Mouse (Mus musculus): ENCODE results near the gene Ccdc107.
"Not testable (repeated sequence)": the region's sequence is repeated elsewhere in the genome, so short reads cannot be mapped to it uniquely, and the experiment has no call there.

The Ccdc107 gene

DNA sequence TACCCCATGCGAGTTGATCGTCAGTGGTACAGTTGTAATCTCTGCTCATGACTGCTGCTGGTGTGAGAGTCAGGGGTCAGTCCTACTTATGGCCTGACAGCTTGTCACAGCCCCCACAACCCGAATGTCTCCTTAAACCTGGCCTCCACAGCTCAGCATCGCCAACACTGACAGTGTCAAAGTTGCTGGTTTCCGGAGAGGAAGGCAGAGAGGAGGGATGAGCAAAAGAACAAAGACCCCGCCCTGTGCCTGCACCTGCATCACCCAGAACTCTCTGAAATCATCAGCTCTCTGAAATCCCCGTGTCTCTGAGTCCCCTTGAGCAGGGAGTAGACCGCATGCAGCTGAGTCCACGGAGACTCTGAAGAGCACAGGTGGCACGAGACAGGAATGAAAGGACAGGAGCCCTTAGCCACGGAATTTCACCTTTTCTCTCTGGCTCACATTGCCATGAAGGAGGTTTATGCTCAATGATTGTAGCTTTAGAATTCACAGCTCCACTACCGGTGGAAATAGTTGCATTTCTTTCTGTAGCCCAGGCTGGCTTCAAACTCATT is 9.1 kb upstream of the Ccdc107 start, which contains the start of gene Sit1:
Gene Sit1 (minus strand): TSS at position 200 of the 557 bp plus-strand sequence.
- DNase-seq (ENCODE audit: extremely low read depth, low read depth, low spot score) = no peak

DNA sequence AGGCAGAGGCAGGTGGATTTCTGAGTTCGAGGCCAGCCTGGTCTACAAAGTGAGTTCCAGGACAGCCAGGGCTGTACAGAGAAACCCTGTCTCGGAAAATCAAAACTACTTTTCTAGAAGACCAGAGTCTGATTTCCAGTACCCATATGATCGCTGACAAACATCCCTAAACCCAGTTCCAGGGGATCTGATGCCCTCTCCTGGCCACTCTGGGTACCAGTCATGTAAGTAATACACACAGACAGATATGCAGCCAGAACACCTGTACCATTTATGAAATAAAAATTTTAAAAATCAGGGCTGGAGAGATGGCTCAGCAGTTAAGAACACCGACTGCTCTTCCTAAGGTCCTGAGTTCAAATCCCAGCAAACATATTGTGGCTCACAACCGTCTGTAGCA is 7.0 kb upstream of the Ccdc107 start:
- not testable (repeated sequence) for DNase-seq (ENCODE audit: extremely low read depth, low read depth, low spot score)

DNA sequence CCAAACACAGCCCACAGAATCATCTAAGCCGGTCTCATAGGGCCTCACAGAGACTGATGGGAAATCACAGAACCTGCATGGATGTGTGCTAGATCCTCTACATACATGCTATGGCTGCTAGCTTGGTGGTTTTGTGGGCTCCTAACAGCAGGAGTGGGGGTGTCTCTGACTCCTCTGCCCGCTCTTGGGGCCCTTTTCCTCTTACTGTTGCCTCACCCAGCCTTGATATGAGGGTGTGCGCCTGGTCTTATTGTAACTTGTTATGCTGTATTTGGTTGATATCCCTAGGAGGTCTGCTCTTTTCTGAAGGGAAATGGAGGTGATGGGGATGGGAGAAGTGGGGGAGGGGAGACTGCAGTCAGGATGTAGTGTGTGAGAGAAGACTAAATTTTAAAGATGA is 3.1 kb upstream of the Ccdc107 start:
- DNase-seq (ENCODE audit: extremely low read depth, low read depth, low spot score) = no peak

DNA sequence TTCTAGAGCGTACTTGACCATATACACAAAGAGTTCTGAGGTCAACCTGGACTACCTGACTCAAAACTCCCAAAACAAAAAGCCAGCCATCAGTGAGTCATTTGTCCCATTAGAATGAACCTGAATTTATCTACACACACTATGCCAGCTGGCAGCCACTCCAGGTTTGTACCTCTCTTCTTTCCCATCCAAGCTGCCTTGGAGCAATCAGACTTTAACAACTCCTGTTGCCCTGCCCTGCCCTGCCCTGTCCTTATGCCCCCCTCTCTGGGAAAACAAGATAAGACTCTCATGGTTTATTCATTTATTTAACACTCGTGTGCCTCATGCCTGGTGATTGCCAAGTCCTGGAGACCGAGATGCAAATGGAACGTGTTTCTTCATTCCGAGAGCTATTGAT is 1.9 kb upstream of the Ccdc107 start:
- DNase-seq (ENCODE audit: extremely low read depth, low read depth, low spot score) = no peak

DNA sequence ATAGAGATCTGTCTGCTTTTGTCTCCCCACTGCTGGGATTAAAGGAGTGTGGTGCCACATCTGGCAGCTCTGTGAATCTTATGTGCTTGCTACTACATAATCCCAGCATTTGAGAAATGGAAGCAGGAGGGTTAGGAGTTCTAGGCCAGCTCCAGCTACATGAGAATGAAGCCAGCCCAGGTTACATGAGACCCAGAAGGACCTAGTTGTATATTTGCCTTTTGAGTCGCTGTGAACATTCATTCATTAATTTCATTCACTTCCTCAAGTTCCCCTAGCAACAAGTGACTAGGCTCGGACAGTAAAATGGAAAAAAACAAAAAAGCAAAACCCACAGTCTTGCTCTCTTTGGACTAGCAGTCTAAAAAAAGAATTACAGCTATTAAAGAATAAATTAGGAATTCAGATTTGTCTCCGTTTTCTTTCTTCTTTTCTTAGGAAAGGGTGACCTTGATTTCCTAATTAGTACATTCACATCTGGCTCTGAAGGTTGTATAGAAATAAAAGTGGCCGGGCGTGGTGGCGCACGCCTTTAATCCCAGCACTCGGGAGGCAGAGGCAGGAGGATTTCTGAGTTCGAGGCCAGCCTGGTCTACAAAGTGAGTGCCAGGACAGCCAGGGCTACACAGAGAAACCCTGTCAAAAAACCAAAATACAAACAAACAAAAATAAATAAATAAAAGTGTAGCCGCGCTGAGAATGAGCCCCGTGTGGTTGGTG is 439 bp upstream of the Ccdc107 start:
- DNase-seq (ENCODE audit: extremely low read depth, low read depth, low spot score) = no peak

DNA sequence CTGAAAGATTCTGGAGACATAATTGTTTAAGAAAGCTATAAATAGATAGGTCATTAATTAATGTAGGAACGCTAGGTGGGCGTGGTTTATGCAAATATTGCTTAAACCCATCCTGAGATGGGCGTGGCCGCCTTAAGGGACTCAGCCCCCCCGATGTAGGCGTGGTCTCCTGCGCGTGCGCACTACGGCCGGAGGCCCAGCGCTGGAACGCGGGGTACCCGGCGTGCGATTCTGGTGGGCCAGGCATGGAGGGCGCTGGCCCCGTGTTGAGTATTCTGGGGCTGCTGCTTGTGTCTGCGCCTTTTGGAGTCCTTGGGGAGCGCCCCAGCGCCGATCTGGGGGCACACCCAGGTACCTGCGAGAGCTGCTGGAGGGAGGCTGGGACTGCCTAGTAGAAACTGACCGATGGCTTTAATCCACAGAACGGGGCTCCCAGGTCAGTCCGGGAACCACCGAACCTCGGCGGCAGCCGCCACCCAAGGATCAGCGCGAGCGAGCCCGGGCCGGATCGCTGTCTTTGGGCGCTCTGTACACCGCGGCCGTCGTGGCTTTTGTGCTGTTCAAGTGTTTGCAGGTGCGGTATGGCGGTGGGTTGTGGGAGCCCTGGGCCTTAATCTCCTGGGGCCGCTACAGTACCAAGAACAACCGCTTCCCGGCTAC is 616 bp downstream of the Ccdc107 start:
- no peak for DNase-seq (ENCODE audit: extremely low read depth, low read depth, low spot score)

DNA sequence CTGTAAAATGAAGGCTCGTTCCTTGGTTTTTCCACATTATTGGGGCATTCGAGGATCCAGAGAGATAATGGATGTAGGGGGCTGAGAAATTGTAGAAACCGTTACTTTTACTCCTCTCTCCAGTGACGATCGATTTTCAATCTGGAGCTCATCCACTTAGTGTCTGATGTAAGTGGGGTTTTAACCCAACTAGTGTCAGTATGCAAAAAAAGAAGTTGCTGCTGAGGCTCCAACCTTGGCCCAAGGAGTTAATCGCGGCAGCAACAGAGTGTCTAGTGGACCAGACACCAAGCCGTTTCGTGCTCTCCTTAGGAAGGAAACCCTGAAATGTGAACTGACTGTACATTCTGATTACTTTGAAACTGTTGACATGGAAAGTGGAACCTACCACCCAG is 1.1 kb downstream of the Ccdc107 start:
- no peak for DNase-seq (ENCODE audit: extremely low read depth, low read depth, low spot score)

DNA sequence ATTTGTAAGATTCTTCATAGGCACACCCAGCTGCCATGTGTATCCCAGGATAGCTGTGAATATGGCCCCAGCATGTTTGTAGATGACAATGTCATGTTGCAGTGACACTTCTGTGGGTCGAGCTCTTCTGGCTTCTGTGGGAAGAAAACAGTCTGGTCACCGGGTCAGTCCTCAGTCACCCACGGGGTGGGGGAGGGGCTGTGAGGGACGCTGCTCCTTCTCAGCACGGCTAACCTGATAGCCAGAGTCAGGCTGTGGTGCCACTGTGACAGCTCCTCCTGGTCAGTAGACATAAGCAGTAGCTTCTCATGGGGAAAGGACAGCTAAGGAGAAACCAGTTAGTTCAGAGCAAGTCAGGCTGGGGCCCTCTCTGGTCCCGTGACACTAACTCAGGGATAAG is 3.9 kb downstream of the Ccdc107 start:
- DNase-seq (ENCODE audit: extremely low read depth, low read depth, low spot score) = no peak

DNA sequence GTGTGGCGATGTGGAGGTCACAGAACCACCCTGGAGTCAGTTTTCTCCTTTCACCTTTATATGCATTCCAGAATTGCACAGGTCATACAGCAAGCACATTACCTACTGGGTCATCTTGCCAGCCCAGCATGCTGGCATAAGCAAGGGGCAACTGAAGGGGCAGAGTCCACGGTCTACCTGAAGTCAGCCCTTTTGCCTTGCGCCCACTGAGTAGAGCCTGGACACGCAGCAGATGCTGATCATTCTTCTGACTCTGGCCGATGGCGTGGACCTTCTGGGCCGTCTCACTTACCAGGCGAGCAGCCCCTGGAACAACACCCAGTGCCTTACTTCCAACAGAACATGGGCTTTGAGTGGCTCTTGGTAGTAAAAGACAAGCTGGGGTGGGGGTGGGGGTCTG is 4.7 kb downstream of the Ccdc107 start:
- DNase-seq (ENCODE audit: extremely low read depth, low read depth, low spot score) = no peak

DNA sequence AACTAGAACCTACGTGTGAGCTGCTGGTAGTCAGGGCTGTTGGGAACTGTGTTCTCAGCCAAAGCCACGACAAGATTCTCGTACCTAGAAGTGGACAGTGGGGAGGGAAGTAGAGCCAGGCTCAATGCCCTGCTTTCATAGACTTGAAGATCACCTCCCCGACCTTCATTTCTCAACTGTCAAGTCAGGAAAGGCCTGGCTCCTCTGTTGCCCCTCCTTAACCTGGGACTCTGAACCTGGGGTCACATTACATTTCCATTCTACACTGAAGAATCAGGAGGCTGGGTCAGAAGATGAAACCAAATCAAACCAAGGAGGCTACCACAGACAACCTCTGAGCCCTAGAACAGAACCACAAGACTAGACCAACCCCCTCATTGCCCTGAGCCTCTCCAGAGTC is 5.2 kb downstream of the Ccdc107 start:
- no peak for DNase-seq (ENCODE audit: extremely low read depth, low read depth, low spot score)

DNA sequence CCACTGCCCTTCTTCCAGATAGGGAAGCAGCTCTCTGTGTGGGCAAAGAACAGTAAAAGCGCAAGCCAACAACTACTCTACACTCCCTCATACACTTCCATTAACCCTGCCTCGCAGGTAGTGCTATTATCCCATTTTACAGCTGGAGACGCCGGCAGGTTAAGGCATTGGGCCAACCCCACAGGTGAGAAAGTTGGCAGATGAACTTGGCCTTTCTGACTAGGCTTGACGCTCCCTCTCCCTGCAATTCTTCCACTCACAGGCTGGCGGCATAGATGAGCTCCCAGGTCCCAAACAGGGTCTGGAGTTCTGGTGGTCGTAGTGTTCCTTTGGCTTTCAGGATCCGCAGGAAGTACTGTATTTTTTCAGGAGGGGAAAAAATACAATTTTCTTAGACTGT is 6.3 kb downstream of the Ccdc107 start:
- DNase-seq (ENCODE audit: extremely low read depth, low read depth, low spot score) = no peak

DNA sequence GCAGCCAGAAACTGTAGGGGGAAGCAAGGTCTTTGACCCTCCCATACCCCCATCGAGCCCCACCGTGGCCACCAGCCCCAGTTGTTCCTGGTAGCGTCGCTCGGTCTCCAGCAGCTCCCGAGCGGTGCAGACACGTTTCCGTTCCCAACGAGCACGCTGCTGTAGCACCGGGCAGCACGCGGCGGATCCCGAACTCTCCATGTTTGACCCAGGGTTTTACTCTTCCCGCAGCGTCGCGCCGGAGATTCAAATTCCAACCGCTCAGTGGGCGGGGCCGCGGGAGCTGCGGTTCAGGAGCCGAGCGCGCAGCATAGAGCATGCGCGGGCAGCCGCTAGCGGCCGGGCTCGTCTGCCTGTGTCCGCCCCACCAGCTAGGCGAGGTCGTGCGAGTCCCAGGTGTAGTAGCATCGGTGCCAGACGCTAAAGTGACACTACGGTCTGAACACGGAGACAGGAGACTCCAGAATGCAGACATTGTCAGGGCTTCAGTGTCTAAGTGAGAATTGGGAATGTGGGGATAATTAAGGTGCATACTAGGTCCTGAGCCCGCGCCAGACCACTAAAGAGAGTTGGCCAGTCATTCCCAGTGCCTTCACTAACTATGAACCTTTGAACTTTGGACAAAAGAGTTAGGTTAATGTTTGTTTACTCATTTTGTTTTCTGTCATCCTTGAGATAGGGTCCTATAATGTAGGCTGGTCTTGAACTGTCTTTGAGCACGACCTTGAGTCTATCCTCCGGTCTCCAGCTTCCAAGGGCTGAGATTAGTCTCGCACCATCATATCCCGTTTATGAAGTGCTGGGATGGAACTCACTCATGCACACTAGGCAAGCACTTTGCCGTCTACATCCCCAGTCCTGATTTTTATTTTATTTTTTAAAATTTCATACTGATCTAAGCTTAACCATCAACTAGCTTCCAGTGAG is 7.0 kb downstream of the Ccdc107 start, which contains the start of gene Arhgef39:
Gene Arhgef39 (minus strand): TSS at position 289 of the 927 bp plus-strand sequence.
- no peak for DNase-seq (ENCODE audit: extremely low read depth, low read depth, low spot score)

DNA sequence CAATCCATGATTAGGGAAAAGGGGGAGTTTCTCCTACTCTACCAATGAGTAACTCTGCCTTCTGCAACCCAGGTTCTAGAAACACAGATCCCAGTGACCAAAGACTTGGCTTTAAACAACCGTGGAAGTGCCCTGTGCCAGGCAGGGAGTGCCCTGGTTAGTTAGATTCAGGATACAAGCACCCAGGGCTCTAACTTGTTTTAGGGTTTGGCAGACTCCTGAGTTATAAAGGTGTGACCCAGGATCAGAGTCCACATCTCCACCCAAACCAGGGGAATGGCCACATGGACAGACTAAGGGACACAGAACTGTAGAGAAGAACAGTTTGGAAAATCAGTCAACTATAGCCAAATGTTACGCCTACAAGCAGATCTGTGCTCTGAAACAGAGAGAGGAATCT is 10.3 kb downstream of the Ccdc107 start:
- no peak for DNase-seq (ENCODE audit: extremely low read depth, low read depth, low spot score)

DNA sequence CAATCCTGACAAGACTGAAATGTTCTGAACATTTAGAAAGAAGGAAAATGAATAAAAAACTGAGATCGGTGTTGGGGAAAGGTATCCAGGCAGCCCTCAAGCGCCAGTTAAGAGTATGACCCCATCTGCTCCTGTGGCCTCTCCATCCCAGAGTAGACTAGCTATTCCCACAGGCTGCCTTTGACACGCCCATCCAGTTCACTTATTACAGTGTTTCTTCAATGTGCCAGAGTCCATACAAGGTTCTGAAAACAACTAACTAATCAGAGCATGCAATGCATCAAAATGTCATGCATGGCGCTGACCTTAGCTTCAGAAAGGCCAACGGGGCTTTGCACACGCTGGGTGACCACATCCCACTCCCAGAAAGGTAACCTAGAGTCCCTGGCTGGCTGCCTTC is 10.8 kb downstream of the Ccdc107 start:
- no peak for DNase-seq (ENCODE audit: extremely low read depth, low read depth, low spot score)

DNA sequence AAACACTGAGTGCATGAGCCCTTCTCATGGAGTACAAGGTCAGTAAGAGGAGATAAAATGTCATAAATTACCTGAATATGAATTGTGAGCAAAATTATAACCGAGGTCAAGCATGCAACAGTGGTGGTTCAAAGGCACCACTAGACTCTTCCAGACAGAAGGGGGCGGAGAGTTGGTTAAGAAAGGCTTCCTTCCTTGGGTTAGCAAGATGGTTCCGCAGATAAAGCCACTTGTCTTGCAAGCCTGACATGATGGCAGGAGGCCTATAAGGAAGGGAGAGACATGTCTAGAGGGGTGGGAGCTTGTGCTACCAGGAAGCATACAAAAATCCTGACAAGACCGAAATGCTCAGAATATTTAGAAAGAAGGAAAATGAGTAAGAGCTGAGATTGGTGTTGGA is 11.6 kb downstream of the Ccdc107 start:
- no peak for DNase-seq (ENCODE audit: extremely low read depth, low read depth, low spot score)

DNA sequence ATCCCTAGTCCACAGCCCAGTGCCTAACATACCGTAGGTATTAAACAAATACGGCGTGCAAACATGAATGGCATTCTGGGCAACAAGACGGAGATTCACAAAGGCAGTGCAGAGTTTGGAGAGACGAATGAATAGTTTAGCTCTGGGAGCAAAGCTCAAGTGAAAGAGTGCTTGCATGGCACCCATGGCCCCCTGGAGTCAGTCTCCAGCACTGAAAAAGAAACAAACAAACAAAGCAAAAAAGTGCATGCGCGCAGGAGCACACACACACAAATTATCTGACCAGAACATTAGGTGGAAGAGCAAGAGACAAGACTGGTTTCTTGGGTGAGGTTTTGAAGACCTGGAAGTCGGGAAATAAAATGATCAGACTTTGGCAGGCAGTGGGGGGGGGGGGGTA is 13.4 kb downstream of the Ccdc107 start:
- DNase-seq (ENCODE audit: extremely low read depth, low read depth, low spot score) = no peak

DNA sequence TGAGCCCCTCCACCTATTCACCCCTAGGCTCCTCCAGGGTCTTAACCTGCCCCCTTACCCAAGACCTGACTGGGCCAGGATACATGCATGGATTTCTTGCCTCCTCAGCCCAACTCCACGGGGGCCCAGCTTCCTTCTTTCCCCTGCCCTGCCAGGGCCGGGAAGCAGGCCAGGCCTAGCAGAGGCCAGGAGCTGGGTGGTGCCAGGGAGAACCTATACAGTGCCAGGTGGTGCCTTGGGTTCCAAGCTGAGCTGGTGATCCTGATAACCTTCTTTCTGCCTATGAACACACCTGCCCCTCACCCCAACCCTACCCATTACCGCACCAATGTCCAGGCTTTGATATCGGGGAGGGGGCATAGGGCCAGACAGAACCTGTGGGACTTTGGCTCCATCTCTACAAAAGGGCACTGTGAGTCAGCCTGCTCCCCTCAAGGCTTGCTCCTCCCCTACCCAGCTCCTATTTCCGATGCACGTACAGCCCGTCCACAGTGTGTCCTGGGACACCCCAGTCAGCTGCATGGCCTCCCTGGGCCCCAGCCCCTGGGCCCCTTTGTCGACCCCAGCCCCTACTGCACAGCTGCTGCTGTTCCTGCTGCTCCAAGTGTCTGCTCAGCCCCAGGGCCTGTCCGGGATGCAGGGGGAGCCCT is 14.0 kb downstream of the Ccdc107 start, which contains the start of gene Car9:
Gene Car9 (plus strand): TSS at position 431 of the 650 bp plus-strand sequence.
- DNase-seq (ENCODE audit: extremely low read depth, low read depth, low spot score) = no peak

DNA sequence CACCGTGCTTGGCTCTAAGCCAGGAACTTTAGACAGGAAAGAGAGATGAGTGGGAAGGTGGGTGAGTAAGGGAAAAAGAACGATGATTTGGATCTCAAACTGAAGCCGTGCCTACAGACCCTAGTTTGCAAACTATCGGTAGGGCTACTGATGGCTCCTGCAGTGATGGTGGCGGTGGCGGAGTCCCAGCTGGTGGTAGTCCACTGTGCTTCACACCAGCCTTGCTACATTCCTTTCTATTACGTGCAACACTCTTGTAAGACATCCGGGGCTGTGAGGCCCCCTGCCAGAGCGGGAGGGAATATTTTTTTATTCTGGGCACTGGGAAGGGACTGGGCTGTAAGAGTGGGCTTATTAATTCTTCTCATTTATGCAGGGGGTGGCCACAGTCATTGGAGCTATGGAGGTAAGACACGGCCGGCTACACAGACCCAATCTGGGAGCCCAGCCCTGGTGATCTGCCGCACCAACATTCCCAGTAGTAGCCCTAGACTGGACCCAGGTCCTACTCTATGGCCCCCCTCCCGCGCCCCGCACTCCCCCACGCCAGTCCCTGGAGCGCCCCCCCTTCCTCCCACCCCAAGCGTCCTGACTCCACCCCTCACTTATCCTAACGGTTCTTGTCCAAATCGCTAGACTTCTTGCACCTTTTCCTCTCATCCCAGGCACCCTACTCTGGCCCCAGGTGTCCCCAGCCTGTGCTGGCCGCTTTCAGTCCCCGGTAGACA is 15.4 kb downstream of the Ccdc107 start:
- DNase-seq (ENCODE audit: extremely low read depth, low read depth, low spot score) = no peak

DNA sequence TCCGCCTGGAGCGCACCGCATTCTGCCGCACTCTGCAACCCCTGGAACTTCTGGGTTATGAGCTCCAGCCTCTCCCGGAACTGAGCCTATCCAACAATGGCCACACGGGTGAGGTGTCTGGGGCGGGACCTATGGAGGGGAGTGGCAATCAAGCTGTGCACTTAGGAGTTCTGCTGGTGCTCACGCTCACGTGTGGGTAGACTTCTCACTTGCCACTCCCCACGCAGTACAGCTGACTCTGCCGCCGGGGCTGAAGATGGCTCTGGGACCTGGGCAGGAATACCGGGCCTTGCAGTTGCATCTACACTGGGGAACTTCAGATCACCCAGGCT is 15.9 kb downstream of the Ccdc107 start:
- no peak for DNase-seq (ENCODE audit: extremely low read depth, low read depth, low spot score)

DNA sequence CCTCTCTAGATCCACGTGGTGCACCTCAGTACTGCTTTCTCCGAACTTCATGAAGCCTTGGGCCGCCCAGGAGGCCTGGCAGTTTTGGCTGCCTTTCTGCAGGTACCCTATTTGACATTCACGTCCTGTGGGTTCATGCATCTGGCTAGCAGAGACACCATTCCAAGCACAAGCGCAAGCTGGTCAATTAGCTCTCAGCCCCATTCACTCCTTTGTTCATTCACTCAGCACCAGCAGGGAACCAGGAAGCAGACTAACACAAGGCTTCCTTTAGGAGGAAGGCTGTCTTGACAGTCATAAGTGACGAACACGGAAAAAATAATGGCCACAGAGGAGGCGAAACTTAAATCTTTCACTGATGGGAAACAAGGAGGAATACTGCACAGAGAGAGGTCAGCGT is 16.4 kb downstream of the Ccdc107 start:
- DNase-seq (ENCODE audit: extremely low read depth, low read depth, low spot score) = no peak

Data from fat pad, adult 2 months (tissue).